Mouse (Mus musculus) brown adipose tissue, adult 24 weeks (tissue): ENCODE results near the gene Gins1. TPM values are rescaled to one million over a fixed set of nuclear protein-coding genes. Genes with fewer than 3 reads are reported as not detected.

Experiments
- polyA plus RNA-seq: library from polyadenylated mRNA; stranded (reverse); fragments of >200 nt; gene quantifications from 2 replicates; pipeline ENCODE4 v1.2.4, GENCODE M21; 2012; ENCODE audit not compliant: missing spikeins, insufficient read depth, insufficient read length

Gene Gins1
- polyA plus RNA-seq, 1 experiment, result 3.8 TPM

Other genes starting within 250 kb of the Gins1 start
- 95.0 and 102 TPM in 2 replicates for gene Acss1, start 236.9 kb upstream of the Gins1 start, polyA plus RNA-seq
- gene Vsx1, start 216.0 kb upstream of the Gins1 start, polyA plus RNA-seq, result not detected in 2 replicates
- 12.6 and 16.9 TPM in 2 replicates for gene Entpd6, start 156.4 kb upstream of the Gins1 start, polyA plus RNA-seq
- 51.9 and 52.1 TPM in 2 replicates for gene Pygb, start 118.7 kb upstream of the Gins1 start, polyA plus RNA-seq
- gene Abhd12, start 659 bp upstream of the Gins1 start, polyA plus RNA-seq, result 32.4 and 57.2 TPM in 2 replicates
- gene Ninl, start 134.0 kb downstream of the Gins1 start, polyA plus RNA-seq, result 5.0 and 6.6 TPM in 2 replicates
- 2.1 and 7.1 TPM in 2 replicates for gene Nanp, start 134.0 kb downstream of the Gins1 start, polyA plus RNA-seq
- not detected in 2 replicates for gene Gm14151, start 186.9 kb downstream of the Gins1 start, polyA plus RNA-seq
- gene Gm14147, start 192.8 kb downstream of the Gins1 start, polyA plus RNA-seq, result not detected in 2 replicates